Mouse (Mus musculus): Measurements from ENCODE around the gene Mllt3. TPM values are rescaled to one million over a fixed set of nuclear protein-coding genes. Genes with fewer than 3 reads are reported as not detected.

The Mllt3 gene
- polyA plus RNA-seq, 1 experiment from 2014 or later = 107 TPM

DNA sequence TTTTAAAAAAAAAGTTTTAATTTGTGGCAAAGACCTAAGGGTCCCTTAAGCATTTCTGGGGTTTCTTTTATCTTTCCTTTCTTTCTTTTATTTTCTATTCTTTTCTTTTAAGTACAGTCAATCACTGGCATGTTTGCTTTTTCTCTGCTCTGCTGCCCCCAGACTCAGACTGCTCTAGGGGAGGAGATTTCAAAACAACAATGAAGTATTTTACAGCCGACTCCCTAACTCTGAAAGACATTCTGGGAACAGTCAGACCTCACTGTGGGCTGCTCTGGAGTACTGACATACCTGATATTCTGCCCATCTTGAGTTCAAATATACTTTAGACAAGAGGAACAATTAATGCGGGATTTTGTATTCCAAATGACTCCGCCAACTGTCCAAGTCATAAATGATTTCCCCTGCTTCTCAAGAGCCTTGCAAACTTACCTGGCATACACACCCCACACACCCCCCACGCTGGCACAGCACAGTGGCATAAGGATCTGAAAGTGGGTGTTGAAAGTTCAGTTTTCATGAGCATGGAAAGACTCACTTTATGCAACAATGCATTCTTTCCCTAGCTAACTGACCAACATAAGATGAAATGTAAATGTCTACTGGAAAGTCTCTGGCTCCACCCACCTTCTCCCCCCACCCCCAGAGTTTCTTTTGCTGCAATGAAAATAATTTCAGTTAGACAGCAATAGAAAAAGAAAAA lies 21.1 kb downstream of the Mllt3 start:
- Histone ChIP-seq H3K4me3 (replicated peaks) (no peak overlapping the region), H3K4me2 (no peak overlapping the region), H3K9me3 (replicated peaks) (no peaks in the 10 kb centered on the region), H3K27me3 (no peaks in the 10 kb centered on the region), H3K36me3 (no peaks in the 10 kb centered on the region), H3K27ac (no peak overlapping the region), H3K4me1 (replicated peaks) (peaks cover 10% of the 10 kb centered on the region), H3K9ac (no peak overlapping the region)
- ATAC-seq (ENCODE audit: low read depth) (no peak), DNase-seq (no peak)
- 70% methylated on average over 4 of the region's 4 CpGs for WGBS (ENCODE audit: insufficient replicate concordance)

- Histone ChIP-seq H3K4me2 (no peak overlapping the region), H3K4me1 (replicated peaks) (peaks cover 6% of the 10 kb centered on the region), H3K9me3 (replicated peaks) (no peaks in the 10 kb centered on the region), H3K27ac (no peak overlapping the region), H3K4me3 (replicated peaks) (no peak overlapping the region), H3K27me3 (no peaks in the 10 kb centered on the region), H3K36me3 (no peaks in the 10 kb centered on the region), H3K9ac (no peak overlapping the region)
- DNase-seq = no peak
- no peak for ATAC-seq (ENCODE audit: low read depth)
- 52% methylated on average over 5 of the region's 5 CpGs for WGBS (ENCODE audit: insufficient replicate concordance)
Measured at GRCm38 (mm10) chr4:88010441-88010840, 22.7 kb downstream of the Mllt3 start.

- Histone ChIP-seq H3K4me2 (no peak overlapping the region), H3K36me3 (no peaks in the 10 kb centered on the region), H3K9me3 (replicated peaks) (no peaks in the 10 kb centered on the region), H3K27me3 (no peaks in the 10 kb centered on the region), H3K4me1 (replicated peaks) (peaks cover 14% of the 10 kb centered on the region), H3K27ac (no peak overlapping the region), H3K9ac (no peak overlapping the region), H3K4me3 (replicated peaks) (no peak overlapping the region)
- no peak for DNase-seq
- no peak for ATAC-seq (ENCODE audit: low read depth)
- WGBS (ENCODE audit: insufficient replicate concordance) = 47% methylated on average over 3 of the region's 3 CpGs
Measured at GRCm38 (mm10) chr4:88005801-88006200, 27.4 kb downstream of the Mllt3 start.

DNA sequence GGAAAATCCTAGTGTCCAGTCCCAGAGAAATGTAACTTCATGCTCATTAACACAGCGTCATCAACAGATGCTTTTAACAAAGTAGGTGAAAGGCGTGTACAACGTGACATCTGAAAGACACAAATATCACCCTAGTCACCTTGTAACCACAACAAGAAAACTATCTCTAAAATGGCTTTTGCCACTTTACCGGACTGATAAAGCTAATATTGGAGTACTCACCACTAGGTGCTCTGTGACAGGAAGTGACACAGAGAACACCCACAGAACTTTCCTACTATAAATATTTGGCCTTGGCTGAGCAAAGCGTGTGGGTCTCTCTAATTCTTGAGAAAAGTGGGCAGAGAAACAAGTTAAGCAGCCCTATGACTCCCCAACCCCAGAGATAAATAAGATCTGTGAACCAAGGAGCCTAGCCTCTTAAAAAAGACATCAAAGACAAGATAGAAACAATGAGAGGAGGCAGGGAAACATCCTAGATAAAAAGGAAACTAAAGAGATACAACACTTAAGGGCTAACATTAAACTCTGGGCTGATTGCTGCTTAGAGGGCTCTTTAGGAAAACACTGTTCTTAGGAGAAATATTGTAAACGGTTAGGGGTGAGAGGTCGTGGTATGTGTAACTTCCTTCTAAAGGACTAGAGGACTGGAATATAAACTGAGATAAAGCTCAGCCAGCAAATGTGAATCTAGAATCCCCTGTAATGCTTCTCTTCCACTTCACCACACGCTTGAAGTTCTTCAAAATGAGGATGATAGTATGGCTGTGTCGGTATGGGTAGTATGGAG lies 29.8 kb downstream of the Mllt3 start:
- ATAC-seq (ENCODE audit: low read depth) (no peak), DNase-seq (no peak)
- H3K36me3 ChIP-seq = no peaks in the 10 kb centered on the region
- WGBS (ENCODE audit: insufficient replicate concordance) = 33% methylated on average over 9 of the region's 9 CpGs
- H3K9ac ChIP-seq = no peak overlapping the region
- H3K4me2 ChIP-seq = no peak overlapping the region
- no peaks in the 10 kb centered on the region for H3K9me3 ChIP-seq (replicated peaks)
- no peaks in the 10 kb centered on the region for H3K27me3 ChIP-seq
- H3K27ac ChIP-seq = no peak overlapping the region
- H3K4me3 ChIP-seq (replicated peaks) = no peak overlapping the region
- H3K4me1 ChIP-seq (replicated peaks) = peaks cover 14% of the 10 kb centered on the region

DNA sequence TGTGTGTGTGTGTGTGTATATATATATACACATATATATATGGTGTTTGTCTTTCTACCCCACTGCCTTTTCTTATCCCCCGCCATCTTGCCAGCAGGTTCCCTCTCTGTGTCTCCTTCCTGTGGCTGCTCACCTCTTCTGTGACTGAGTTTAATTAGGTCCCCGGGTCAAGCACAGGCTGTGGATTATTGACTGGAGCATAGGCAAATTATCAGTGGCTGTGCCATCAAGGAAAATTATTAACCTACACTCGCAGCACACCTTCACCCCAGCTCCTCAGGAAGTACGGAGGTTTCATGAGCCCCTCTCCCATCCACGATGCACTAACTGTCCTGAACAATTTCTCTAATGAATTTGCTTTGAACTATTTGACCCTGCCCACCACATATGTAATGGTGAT lies 41.5 kb downstream of the Mllt3 start:
- 76% methylated on average over 5 of the region's 5 CpGs for WGBS (ENCODE audit: insufficient replicate concordance)
- no peaks in the 10 kb centered on the region for H3K36me3 ChIP-seq
- DNase-seq (no peak), ATAC-seq (ENCODE audit: low read depth) (no peak)
- H3K27ac ChIP-seq = no peak overlapping the region
- H3K27me3 ChIP-seq = no peaks in the 10 kb centered on the region
- no peak overlapping the region for H3K4me2 ChIP-seq
- H3K4me1 ChIP-seq (replicated peaks) = no peaks in the 10 kb centered on the region
- no peaks in the 10 kb centered on the region for H3K9me3 ChIP-seq (replicated peaks)
- H3K9ac ChIP-seq = no peak overlapping the region
- H3K4me3 ChIP-seq (replicated peaks) = no peak overlapping the region

GRCm38 (mm10) chr4:87990940-87991339 lies 42.2 kb downstream of the Mllt3 start:
- ATAC-seq (ENCODE audit: low read depth) = no peak; the same call in 1 of the 2 replicates
- H3K27me3 ChIP-seq = no peaks in the 10 kb centered on the region
- H3K4me1 ChIP-seq (replicated peaks) = no peaks in the 10 kb centered on the region
- H3K4me2 ChIP-seq = no peak overlapping the region
- no peaks in the 10 kb centered on the region for H3K36me3 ChIP-seq
- no peak overlapping the region for H3K9ac ChIP-seq
- no peak overlapping the region for H3K4me3 ChIP-seq (replicated peaks)
- H3K27ac ChIP-seq = no peak overlapping the region
- 74% methylated on average over 5 of the region's 5 CpGs for WGBS (ENCODE audit: insufficient replicate concordance)
- H3K9me3 ChIP-seq (replicated peaks) = no peaks in the 10 kb centered on the region
- no peak for DNase-seq

- no peak overlapping the region for H3K4me2 ChIP-seq
- ATAC-seq (ENCODE audit: low read depth) (no peak), DNase-seq (no peak)
- no peaks in the 10 kb centered on the region for H3K27me3 ChIP-seq
- H3K27ac ChIP-seq = no peak overlapping the region
- H3K9me3 ChIP-seq (replicated peaks) = no peaks in the 10 kb centered on the region
- H3K9ac ChIP-seq = no peak overlapping the region
- no peaks in the 10 kb centered on the region for H3K36me3 ChIP-seq
- H3K4me3 ChIP-seq (replicated peaks) = no peak overlapping the region
- 50% methylated on average over 4 of the region's 4 CpGs for WGBS (ENCODE audit: insufficient replicate concordance)
- no peaks in the 10 kb centered on the region for H3K4me1 ChIP-seq (replicated peaks)
Measured at GRCm38 (mm10) chr4:87985281-87985680, 47.9 kb downstream of the Mllt3 start.

DNA sequence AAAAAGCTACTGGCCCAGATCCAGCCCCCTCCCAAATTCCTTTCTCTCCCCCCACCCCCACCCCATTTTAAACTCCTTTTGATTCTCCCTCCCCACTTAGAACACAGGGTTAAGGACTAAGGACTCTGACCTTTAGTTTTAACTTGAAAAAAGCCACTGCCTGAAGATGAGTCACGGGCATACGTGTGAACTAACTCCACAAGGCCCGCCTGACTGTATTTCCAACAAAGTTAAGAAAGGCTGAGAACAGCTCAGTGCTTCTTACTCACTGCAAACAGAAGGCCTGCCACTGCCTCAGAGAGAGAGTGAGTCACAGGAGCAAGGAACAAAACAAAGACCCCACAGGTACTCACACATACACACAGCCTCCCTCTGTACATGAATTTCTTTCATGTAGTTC lies 48.6 kb downstream of the Mllt3 start:
- no peaks in the 10 kb centered on the region for H3K9me3 ChIP-seq (replicated peaks)
- WGBS (ENCODE audit: insufficient replicate concordance) = 57% methylated on average over 3 of the region's 3 CpGs
- DNase-seq (no peak), ATAC-seq (ENCODE audit: low read depth) (no peak)
- H3K27ac ChIP-seq = no peak overlapping the region
- H3K9ac ChIP-seq = no peak overlapping the region
- no peaks in the 10 kb centered on the region for H3K36me3 ChIP-seq
- no peak overlapping the region for H3K4me2 ChIP-seq
- no peaks in the 10 kb centered on the region for H3K27me3 ChIP-seq
- no peak overlapping the region for H3K4me3 ChIP-seq (replicated peaks)
- H3K4me1 ChIP-seq (replicated peaks) = no peaks in the 10 kb centered on the region

- Histone ChIP-seq H3K9ac (no peak overlapping the region), H3K4me2 (no peak overlapping the region), H3K4me1 (replicated peaks) (no peaks in the 10 kb centered on the region), H3K9me3 (replicated peaks) (no peaks in the 10 kb centered on the region), H3K27ac (no peak overlapping the region), H3K4me3 (replicated peaks) (no peak overlapping the region), H3K27me3 (no peaks in the 10 kb centered on the region), H3K36me3 (no peaks in the 10 kb centered on the region)
- DNase-seq (no peak), ATAC-seq (ENCODE audit: low read depth) (no peak)
- 68% methylated on average over 5 of the region's 5 CpGs for WGBS (ENCODE audit: insufficient replicate concordance)
Measured at GRCm38 (mm10) chr4:87984091-87984490, 49.1 kb downstream of the Mllt3 start.

DNA sequence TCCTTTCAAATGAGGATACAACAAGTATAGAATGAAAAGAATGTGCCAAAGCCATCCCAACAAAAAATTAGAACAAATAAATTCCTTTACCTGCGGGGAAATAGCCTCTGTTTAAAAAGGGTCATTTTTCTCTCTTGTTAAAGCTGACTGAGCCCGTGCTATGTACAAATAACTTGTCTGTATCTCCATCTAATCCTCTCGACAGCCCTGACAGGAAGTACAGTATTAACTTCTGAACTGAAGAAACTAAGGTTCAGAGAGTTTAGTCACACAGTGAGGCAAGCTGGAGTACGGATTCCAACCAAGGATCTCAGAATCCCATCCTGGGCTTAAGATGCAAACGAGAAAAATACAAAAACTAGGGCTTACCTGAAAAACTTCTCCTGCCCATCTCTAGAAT lies 50.6 kb downstream of the Mllt3 start:
- H3K4me2 ChIP-seq = no peak overlapping the region
- H3K27ac ChIP-seq = no peak overlapping the region
- H3K4me3 ChIP-seq (replicated peaks) = no peak overlapping the region
- no peaks in the 10 kb centered on the region for H3K9me3 ChIP-seq (replicated peaks)
- ATAC-seq (ENCODE audit: low read depth) (no peak), DNase-seq (no peak)
- no peaks in the 10 kb centered on the region for H3K36me3 ChIP-seq
- 64% methylated on average over 5 of the region's 5 CpGs for WGBS (ENCODE audit: insufficient replicate concordance)
- H3K27me3 ChIP-seq = no peaks in the 10 kb centered on the region
- H3K4me1 ChIP-seq (replicated peaks) = no peaks in the 10 kb centered on the region
- H3K9ac ChIP-seq = no peak overlapping the region

GRCm38 (mm10) chr4:87977820-87978448 lies 55.2 kb downstream of the Mllt3 start:
- no peaks in the 10 kb centered on the region for H3K9me3 ChIP-seq (replicated peaks)
- H3K27ac ChIP-seq = no peak overlapping the region
- 74% methylated on average over 11 of the region's 11 CpGs for WGBS (ENCODE audit: insufficient replicate concordance)
- H3K4me2 ChIP-seq = no peak overlapping the region
- no peaks in the 10 kb centered on the region for H3K27me3 ChIP-seq
- no peaks in the 10 kb centered on the region for H3K4me1 ChIP-seq (replicated peaks)
- ATAC-seq (ENCODE audit: low read depth) (no peak), DNase-seq (no peak)
- H3K9ac ChIP-seq = no peak overlapping the region
- H3K4me3 ChIP-seq (replicated peaks) = no peak overlapping the region
- no peaks in the 10 kb centered on the region for H3K36me3 ChIP-seq
